Mouse (Mus musculus): ENCODE data around the gene Slc7a6os.

The Slc7a6os gene

DNA sequence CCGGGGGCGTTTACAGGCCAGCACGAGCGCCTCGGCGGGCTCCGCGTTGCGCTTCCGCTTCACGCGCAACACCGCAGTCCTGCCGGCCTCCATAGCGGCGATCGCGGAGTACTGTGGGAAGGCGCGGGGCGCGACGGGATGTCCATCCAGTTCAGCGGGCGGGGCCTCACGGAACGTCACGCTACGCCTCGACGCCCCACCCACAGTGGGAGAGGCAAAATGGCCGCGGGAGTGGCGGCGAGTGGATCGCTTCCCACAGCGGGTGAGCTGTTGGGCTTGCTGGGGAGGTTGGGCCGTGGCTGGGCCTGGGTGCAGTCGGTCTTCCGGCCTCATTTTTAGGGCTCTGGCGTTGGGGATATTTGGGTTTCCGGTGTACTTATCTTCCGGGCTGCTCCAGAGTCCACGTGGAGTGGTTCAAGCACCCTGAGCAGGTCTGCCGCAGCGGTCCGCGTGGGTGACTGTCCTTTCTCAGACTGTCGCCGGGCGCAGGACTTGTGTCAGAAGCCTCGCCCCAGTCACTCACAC lies at the start of gene Slc7a6os, which contains the start of gene Prmt7:
TSS of gene Slc7a6os (minus strand) at position 115 of the 525 bp plus-strand sequence.
TSS of gene Prmt7 (plus strand) at position 116 of the 525 bp plus-strand sequence.
- in situ Hi-C loops (cut with MboI; ENCODE audit: unreplicated experiment in 2 of 2) = loop anchor here (5.0 to 10.0 kb wide), 2 partner anchors 191 to 194 kb away; no protein-coding TSS in a partner anchor

DNA sequence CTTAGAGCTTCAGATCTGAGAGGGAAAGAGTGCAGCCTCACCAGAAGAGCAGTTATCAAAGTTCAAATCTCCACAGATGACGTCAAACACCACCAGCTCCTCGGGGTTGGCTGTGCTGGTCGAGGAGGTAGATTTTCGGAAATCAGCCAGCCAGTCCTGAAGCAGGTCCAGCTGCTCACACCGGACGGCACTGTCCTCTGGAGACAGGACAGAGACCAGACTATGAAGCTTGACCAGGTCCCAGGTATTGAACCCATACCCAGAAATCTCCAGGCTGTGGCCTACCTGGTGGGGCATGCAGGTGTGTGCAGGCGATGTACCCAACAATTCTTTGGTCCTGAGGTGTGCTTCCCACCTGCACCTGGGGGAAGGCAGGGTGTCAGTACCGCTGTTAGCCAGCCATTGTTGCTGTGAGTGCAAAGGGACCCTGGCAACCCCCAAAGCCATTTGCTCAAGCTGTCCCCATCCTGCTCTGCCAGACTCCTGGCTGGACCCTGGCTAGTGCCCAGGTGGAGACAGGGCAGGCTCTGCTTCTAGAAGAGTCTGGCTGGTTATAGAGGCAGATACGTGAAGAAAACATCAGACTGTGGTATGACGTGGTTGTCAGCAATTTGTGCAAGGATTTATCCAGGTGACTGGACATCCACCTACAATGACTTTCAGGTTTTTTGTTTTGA lies 49.0 kb upstream of the Slc7a6os start:
- in situ Hi-C loops (cut with MboI; ENCODE audit: unreplicated experiment in 2 of 2) = loop anchor here in 1 of 2 experiments (25.0 kb wide), 1 partner anchor 403 kb away; no protein-coding TSS in a partner anchor

DNA sequence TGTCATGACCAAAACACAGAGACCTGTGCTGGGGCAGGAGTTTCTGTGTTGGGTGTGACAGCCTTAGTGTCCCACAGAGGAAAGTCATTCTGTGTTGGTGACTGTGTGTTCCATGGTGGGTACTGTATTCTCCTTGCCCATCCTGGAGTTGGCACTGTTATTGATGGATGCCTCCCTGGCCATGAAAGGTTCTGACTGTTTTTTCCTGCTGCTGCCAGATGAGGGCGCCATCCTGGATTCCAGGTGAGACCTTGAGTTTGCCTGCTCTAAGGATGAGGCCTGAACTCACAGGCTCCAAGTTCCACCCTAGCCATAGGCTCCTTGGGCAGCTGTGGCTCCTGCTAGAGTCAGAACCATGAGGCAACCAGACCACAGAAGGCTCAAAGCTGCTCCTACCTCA lies 47.4 kb upstream of the Slc7a6os start:
- in situ Hi-C loops (cut with MboI; ENCODE audit: unreplicated experiment in 2 of 2) = loop anchor here in 1 of 2 experiments (25.0 kb wide), 1 partner anchor 404 kb away; no protein-coding TSS in a partner anchor

DNA sequence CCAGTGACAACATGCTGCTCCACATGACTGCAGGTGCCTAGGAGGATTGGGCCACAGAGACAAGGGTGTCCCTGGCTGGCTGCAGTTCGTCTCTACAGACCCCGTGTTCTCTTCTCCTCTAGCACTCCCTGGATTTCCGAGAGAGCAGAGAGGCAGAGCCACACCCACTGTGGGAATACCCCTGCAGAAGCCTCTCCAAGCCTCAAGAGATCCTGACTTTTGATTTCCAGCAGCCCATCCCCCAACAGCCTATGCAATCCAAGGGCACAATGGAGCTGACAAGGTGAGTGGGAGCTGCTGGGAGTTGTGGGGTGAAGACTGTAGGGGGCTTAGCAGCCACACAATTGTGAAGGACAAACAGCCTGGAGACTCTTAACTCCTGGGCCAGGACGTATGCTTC lies 39.5 kb upstream of the Slc7a6os start:
- in situ Hi-C loops (cut with MboI; ENCODE audit: unreplicated experiment in 2 of 2) = loop anchor here in 1 of 2 experiments (25.0 kb wide), 1 partner anchor 412 kb away; no protein-coding TSS in a partner anchor

DNA sequence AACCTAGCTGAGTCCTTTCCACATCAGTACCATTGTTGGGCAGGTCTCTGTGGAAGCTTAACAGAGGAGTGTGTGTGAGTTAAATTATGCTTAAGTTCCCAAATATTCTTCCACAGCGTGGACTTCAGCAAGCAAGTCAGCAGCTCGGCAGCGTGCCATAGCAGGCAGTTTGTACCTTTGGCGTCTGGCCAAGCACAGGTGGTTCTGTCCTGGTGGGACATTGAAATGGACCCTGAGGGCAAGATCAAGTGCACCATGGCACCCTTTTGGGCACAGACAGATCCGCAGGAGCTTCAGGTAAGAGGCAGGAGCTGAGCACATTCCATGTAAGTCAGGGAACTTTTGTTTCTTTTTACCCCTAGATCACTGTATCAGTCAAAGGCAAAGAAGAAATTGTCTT lies 26.4 kb upstream of the Slc7a6os start:
- in situ Hi-C loops (cut with MboI; ENCODE audit: unreplicated experiment in 2 of 2) = no loop called here

DNA sequence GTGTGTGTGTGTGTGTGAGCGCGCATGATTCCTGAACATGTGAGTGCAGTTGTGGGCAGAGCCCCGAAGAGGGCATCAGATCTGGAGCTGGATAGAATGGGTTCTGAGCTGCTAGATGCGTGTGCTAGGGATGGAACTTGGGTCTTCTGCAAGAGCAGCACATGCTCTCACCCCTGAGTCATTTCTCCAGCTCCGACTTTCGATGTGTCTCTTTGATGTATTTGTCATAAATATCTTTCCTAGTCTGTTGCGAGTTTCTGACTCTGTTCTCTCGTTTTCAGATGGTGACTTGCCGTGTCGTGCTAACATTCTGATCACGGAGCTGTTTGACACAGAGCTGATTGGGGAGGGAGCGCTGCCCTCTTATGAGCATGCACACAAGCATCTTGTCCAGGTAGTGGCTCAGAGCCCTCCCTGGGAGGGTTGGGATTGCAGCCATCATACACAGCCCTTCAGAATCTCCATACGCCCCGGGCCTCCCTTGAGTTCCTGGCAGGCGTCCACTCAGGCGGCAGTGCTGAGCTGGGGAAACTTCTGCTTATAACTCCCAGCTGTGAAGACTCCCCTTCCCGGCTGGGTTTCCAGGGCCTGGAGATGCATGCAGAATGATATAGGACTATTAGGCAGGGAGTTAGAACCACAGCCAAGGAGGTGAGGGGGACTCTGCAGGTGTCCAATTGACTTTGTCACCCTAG lies 24.0 kb upstream of the Slc7a6os start:
- in situ Hi-C loops (cut with MboI; ENCODE audit: unreplicated experiment in 2 of 2) = no loop called here

DNA sequence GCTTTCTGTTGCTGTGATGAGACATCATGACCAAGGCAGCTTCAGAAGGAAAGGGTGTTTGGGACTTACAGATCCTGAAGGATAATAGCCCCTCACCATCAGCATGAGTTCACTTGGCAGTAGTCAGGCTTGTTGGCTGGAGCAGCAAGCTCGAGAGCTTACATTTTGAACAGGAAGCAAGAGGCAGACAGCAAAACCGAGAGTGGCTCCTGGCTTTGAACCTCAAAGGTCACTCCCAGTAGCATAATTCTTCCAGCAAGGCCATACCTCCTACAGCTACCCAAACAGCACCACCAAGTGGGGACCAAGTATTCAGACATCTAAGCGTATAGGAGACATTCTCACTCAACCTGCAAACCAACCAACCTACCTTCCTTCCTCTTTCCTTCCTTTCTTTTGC lies 22.0 kb upstream of the Slc7a6os start:
- in situ Hi-C loops (cut with MboI; ENCODE audit: unreplicated experiment in 2 of 2) = no loop called here

DNA sequence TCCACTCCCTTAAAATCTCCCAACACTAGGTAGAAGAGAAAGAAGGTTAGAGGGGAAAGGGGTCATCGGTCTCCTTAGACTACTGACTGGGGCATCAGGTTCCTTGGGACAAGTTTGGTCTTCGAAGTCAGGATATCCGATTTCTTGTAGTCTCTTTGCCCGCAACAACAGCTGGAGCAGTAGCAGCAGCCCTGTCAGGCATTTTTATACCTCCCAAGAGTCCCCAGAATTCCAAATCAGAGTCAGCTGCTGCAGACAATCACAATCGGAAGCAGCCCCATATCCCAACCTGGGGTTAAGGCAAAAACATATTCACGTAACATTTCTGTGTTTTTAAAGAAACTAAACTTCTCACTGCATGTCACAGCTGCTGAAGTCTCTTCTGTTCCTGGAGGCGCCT lies 20.8 kb upstream of the Slc7a6os start:
- in situ Hi-C loops (cut with MboI; ENCODE audit: unreplicated experiment in 2 of 2) = no loop called here

DNA sequence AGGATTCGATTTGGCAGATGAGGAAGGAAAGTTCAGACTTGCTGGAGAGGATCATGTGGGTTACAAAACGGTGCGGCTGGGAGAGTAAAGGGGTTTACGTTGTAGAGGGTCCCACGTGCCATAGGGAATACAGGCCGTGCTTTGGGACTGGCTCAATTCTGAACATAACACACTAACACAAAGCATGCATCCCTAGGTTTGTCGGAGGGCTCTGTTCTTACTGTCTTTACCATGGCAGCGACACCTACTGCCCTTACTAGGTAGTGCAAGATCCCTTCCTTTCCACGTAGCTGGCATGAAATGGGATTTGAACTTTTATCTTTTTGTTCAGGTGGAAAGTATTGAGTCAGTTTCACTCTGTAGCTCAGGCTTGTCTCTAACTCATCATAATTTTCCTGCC lies 15.9 kb upstream of the Slc7a6os start:
- in situ Hi-C loops (cut with MboI; ENCODE audit: unreplicated experiment in 2 of 2) = no loop called here

DNA sequence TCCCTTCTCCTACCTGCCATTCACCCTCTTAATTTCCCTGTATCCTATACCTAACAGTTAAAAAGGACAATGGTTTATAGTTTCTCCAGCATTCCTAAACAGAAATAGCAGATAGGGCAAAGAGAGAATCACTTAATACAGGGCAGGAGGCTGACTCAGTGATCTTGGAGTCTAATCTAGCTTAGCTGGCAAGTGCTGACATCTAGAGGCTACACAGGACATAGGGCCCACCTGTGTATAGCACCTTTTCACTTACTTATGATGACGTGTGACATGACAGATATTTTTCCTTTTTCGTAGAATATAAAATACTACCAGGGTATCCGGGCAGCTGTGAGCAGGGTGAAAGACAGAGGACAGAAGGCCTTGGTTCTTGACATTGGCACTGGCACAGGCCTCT lies 8.9 kb upstream of the Slc7a6os start:
- in situ Hi-C loops (cut with MboI; ENCODE audit: unreplicated experiment in 2 of 2) = loop anchor here in 1 of 2 experiments (10.0 kb wide), 1 partner anchor 185 kb away; no protein-coding TSS in a partner anchor

DNA sequence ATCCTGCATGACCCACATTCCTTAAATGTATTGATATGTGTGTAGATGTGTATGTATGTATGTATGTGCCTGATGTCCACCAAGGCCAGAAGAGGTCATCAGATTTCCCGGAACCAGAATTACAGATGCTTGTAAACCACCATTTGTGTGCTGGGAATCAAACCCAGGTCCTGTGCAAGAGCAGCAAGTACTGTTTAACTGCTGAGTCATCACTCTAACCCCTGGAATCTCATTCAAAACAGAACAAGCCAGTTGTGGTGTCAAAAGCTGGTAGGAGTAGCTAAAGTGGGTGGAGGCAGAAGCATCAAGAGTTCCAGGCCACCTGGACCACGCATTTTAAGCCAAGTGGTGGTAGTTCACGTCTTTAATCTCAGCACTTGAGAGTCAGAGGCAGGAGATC lies 3.2 kb upstream of the Slc7a6os start:
- in situ Hi-C loops (cut with MboI; ENCODE audit: unreplicated experiment in 2 of 2) = loop anchor here (5.0 to 10.0 kb wide), 2 partner anchors 188 to 191 kb away; no protein-coding TSS in a partner anchor

DNA sequence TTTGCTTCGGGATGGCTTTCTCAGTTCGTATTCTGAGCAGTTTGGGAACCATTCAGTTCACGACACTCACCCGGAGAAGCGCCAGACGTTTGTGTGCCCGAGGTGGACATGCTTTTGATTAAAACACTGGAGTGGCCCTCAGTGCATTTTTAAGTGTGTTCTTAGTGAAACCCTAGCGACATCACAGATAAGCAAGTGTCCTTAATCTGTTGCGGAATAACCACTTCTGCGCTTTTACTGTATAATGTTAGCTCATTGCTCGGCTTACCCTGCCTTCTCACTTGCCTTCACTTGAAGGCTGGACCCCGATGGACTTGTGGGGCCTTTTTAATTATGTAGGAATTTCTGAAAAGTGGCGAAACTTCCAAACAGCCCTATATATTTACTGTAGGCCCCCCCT lies 686 bp upstream of the Slc7a6os start:
- in situ Hi-C loops (cut with MboI; ENCODE audit: unreplicated experiment in 2 of 2) = loop anchor here (5.0 to 10.0 kb wide), 2 partner anchors 191 to 193 kb away; no protein-coding TSS in a partner anchor

DNA sequence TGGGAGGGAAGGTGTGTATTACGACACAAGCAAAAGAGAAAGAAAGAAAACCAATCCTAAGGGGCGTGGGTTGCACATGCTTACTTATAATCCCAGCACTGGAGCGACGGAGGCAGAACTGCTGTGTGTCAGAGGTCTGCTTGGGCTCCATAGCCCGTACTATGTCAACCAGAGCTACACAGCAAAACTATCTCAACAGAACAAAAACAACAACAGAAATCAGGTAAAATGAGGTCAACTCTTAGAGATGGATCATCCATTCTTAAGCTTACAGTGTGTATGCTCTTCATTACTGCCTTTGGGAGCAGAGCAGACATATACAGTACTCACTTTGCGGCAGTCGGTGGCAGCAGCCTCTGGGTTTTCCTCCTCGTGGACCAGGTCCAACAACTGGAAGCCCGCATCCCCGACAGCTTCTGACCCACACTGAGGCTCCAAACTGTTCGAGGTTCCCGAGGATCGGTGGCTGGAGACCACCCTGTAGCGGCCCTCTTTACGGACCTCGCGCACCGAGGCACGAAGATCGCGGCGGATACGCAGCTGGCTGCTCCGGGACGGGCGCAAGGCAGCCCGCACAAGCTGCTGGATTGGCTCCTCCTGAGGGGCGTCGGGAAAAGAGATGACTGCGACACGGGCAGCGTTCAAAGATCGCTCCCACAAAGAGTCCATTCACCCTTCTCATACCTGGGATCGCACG lies 552 bp downstream of the Slc7a6os start:
- in situ Hi-C loops (cut with MboI; ENCODE audit: unreplicated experiment in 2 of 2) = loop anchor here (5.0 to 10.0 kb wide), 2 partner anchors 192 to 195 kb away; no protein-coding TSS in a partner anchor

DNA sequence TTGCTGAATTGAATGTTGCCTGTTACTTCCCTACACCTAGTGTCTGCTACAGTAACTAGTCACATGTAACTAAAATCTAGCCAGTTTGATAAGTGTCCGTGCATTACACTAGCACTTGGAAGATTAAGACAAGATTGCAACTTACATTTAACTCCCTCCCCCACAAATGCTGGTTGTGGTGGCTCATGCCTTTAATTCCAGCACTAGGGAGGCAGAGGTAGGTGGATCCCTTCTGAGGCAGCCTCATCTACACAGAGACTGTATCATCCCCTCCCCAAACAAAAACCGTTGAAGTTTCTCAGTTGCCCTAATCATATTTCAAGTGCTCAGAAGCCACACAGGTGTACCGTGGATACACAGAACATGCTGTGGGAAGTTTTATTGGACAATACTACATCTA lies 11.1 kb downstream of the Slc7a6os start:
- in situ Hi-C loops (cut with MboI; ENCODE audit: unreplicated experiment in 2 of 2) = loop anchor here (5.0 kb wide), 2 partner anchors 57 to 62 kb away; partner anchors contain the start of gene Esrp2 (in 1 of the 2)

DNA sequence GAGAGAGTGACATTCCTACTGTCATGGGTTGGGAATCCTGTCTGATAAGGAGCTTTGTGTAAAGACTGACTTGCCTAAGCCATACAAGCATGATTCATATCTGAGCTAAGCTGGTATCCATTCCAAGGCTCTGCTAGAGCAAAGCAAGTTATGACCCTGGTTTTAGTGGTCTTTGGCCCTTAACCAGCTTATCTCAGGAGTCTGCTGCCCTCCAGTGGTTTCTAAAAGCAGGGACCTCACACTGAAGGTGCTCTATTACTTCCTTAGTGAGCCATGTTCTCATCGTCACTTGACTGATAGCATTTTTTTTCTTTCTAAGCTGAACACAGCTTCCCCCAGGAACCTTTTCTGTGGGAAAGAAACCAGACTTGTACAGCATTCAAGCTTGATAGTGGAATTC lies 12.0 kb downstream of the Slc7a6os start:
- in situ Hi-C loops (cut with MboI; ENCODE audit: unreplicated experiment in 2 of 2) = loop anchor here (5.0 kb wide), 2 partner anchors 56 to 61 kb away; partner anchors contain the start of gene Esrp2 (in 1 of the 2)

DNA sequence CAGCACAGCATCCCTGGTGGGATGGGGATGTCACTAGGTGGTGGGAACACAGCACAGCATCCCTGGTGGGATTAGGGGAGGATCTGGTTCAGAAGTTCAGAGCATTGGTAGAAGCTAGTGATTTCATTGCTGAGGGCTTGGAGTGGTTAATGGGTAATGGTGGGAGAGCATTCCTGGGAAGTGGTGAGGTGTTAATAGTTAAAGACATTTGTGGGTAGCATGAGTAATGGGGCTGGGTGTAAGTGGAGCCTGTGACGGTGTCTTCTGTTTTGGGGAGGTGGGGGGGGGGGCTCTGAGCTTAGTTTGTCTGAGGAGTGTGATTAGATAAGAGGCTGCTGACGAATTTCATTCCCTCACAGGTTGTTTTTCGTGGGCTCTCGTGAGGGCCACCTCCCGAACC lies 16.7 kb downstream of the Slc7a6os start:
- in situ Hi-C loops (cut with MboI; ENCODE audit: unreplicated experiment in 2 of 2) = no loop called here

DNA sequence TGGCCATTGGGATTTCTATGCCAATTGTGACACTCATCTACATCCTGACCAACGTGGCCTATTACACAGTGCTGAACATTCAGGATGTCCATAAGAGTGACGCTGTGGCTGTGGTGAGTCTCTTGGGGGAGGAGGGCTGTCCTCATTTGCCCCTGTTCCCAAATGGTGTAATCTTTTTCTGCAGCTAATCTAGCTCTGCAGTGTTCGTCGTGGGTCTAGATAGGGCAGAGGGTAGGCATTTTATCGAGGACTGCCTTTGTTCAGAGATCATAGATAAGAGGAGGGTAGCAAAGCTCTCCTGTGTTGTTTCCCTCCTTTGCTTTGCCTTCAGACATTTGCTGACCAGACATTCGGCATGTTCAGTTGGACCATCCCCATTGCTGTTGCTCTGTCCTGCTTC lies 17.6 kb downstream of the Slc7a6os start:
- in situ Hi-C loops (cut with MboI; ENCODE audit: unreplicated experiment in 2 of 2) = no loop called here

DNA sequence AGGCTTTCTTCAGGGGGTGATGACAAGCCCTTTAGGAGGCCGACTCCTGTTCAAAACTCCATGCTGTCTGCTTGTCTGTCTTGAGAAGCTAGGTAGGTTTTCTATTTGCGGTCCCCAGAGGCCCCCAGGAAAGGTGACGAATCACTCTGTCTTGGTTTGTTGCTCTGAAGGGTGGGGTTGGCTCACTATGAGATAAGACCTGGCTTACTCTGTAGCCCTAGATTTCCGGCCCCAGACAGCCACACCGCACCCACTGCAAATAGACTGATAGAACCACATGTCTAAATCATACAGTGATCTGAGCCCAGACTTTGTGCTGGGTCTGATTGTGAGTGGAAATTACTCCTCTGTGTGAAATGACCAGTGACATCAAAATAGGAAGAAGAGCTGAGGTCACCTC lies 19.1 kb downstream of the Slc7a6os start:
- in situ Hi-C loops (cut with MboI; ENCODE audit: unreplicated experiment in 2 of 2) = no loop called here

DNA sequence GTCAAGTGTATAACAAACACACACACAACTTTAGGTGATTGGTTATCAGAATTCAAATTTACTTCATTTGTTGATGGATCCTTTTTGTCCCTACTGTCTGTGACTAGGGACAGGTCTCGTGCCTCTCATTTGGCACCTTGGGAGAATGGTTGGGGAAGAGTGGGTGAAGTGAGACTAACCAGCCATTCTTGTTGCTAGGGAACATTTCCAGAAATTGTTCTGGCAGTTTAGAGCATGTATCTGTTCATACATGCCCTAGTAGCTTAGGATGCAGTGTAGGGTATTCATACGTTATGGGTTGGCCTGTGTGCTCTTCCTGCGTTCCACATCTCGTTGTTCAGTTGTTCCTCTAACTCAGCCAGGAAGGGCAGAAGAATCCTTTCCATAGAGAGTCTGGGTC lies 21.6 kb downstream of the Slc7a6os start:
- in situ Hi-C loops (cut with MboI; ENCODE audit: unreplicated experiment in 2 of 2) = no loop called here

DNA sequence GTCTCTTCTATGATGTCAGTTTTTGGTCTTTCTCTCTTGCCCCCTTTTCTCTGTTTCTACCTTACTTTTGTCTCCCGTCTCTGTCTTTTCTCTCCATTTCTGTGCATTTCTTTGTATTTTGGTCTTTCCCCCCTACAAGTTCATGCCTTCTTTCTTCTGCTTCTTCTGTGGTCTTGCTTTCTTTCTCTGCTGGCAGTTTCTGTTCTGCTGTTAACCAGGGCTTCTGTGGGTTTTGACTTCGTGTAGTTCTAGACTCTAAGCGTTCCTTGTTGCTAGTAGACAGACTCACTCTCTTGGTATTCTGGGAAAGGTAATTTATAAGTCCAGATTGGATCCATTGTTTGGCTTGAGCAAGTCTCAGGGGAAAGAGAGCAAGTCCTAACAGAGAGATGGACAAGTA lies 24.3 kb downstream of the Slc7a6os start:
- in situ Hi-C loops (cut with MboI; ENCODE audit: unreplicated experiment in 2 of 2) = no loop called here

Data from v-Abl transformed pro-B cells (cell line).